Mouse (Mus musculus) olfactory bulb, adult 2 months (tissue): ENCODE measurements around the gene Tnfrsf13b.

Source experiments
- CTCF ChIP-seq: fragments of 200-500 bp; IDR thresholded peaks from 2 replicates; pipeline ENCODE4 v1.5.1; 2012; ENCODE audit warnings: low read depth, mild to moderate bottlenecking, low read length, moderate library complexity; ENCODE audit not compliant: insufficient read depth
- POLR2A ChIP-seq: fragments of 200-500 bp; IDR thresholded peaks from 2 replicates; pipeline ENCODE4 v1.6.1; 2012; ENCODE audit warnings: mild to moderate bottlenecking, low read depth, low read length, moderate library complexity; ENCODE audit not compliant: insufficient read depth

DNA sequence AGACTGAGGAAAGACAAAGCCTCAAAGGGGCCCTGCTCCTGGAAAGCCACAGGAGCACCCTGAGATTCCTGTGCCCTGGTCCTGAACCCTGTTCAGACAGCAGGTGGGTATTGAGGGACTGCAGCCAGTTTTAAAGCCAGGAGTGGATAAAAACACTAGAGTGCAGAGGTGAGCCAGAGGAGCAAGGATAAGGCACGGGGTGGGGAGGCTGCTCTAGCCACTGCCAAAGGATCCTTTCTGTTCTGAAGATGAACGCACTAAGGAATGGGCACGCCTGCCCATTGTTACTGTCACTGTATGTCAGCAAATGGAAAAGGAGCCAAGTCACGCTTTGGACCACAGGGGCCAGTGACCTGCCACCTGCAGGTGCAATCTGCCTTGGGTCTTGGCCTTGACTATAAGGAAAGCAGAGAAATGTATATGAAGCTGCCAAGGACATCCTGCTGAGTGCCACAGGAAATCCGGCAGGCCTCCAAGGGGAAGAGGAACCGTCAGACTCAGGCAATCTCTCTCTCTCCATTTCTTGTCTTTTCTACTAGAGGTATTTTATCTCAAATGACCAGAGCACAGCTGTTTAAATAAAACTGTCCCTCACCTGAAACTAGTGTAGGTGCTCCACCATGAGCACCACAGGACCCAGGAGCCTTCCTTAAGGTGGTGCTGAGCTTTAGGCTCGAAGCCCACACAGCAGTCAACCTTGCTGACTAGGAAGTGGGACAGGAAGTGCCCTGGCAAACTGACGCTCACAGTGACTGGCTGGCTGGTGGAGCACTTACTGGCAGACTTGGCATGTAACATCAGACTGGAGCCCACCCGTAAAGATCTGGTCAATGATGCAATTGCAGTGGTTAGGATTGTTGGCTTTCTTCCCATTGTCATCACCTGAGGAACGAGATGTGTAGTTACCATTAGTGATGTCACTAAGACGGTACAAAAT, 33.5 kb downstream of the Tnfrsf13b start:
- TF ChIP-seq POLR2A (no peak), CTCF (no peak)
